Mouse (Mus musculus) neural tube, postnatal 0 days (tissue): ENCODE data around the gene Zfp775. TPM values are rescaled to one million over a fixed set of nuclear protein-coding genes. Genes with fewer than 3 reads are reported as not detected.

ENCODE experiments used
- polyA plus RNA-seq: library from polyadenylated mRNA; unstranded; fragments of >200 nt; fragmentation: Nextera tagmentation; extraction: Ambion mirVana; gene quantifications from 2 replicates; pipeline ENCODE4 v1.2.1, GENCODE M21; 2015

Zfp775 gene
- polyA plus RNA-seq: 7.1 and 7.3 TPM in 2 replicates

GRCm38 (mm10) chr6:48601271-48602079 lies at the start of gene Zfp775:
TSS of gene Zfp775 (plus strand) at chr6:48602063.

GRCm38 (mm10) chr6:48554280-48555103 lies 47.4 kb upstream of the Zfp775 start, which contains the start of gene Lrrc61:
TSS of gene Lrrc61 (plus strand) at chr6:48554796.

GRCm38 (mm10) chr6:48572572-48573061 lies 29.2 kb upstream of the Zfp775 start, which contains the start of gene Rarres2:
TSS of gene Rarres2 (minus strand) at chr6:48572789.

GRCm38 (mm10) chr6:48589194-48589750 lies 12.6 kb upstream of the Zfp775 start, which contains the start of gene Gm45021:
TSS of gene Gm45021 (plus strand) at chr6:48589610.

GRCm38 (mm10) chr6:48593158-48594042 lies 8.5 kb upstream of the Zfp775 start, which contains the start of the genes Repin1 and Gm44965:
TSS of gene Repin1 (plus strand) at chr6:48593883.
TSS of gene Gm44965 (plus strand) at chr6:48593941.

GRCm38 (mm10) chr6:48626464-48626863 lies 24.6 kb downstream of the Zfp775 start, which contains the start of gene AI854703:
TSS of gene AI854703 (plus strand) at chr6:48626764.

GRCm38 (mm10) chr6:48646995-48647394 lies 45.1 kb downstream of the Zfp775 start, which contains the start of gene Gimap8:
TSS of gene Gimap8 (plus strand) at chr6:48647234.

Other genes with a start within 250 kb of the Zfp775 start
- gene Krba1, start 206.5 kb upstream of the Zfp775 start, polyA plus RNA-seq: 17.5 and 21.6 TPM in 2 replicates
- gene Zfp467, start 156.2 kb upstream of the Zfp775 start, polyA plus RNA-seq: 45.1 and 46.9 TPM in 2 replicates
- 0.17 and 0.27 TPM in 2 replicates for gene Sspo, start 153.8 kb upstream of the Zfp775 start, polyA plus RNA-seq
- 494 and 535 TPM in 2 replicates for gene Atp6v0e2, start 64.4 kb upstream of the Zfp775 start, polyA plus RNA-seq
- 15.0 and 15.1 TPM in 2 replicates for gene Lrrc61, start 47.3 kb upstream of the Zfp775 start, polyA plus RNA-seq
- gene Rarres2, start 29.3 kb upstream of the Zfp775 start, polyA plus RNA-seq: 21.1 and 23.0 TPM in 2 replicates
- gene Gm45021, start 12.5 kb upstream of the Zfp775 start, polyA plus RNA-seq: not detected in 2 replicates
- gene Repin1, start 8.2 kb upstream of the Zfp775 start, polyA plus RNA-seq: 33.1 and 38.6 TPM in 2 replicates
- gene Gm44965, start 8.1 kb upstream of the Zfp775 start, polyA plus RNA-seq: not detected in 2 replicates
- 38.7 and 38.8 TPM in 2 replicates for gene AI854703, start 24.7 kb downstream of the Zfp775 start, polyA plus RNA-seq
- gene Gimap8, start 45.2 kb downstream of the Zfp775 start, polyA plus RNA-seq: 0.36 and 0.50 TPM in 2 replicates
- gene Gimap9, start 74.1 kb downstream of the Zfp775 start, polyA plus RNA-seq: 1.0 and 1.2 TPM in 2 replicates
- 0.57 and 0.62 TPM in 2 replicates for gene Gimap4, start 82.5 kb downstream of the Zfp775 start, polyA plus RNA-seq
- 5.7 and 6.9 TPM in 2 replicates for gene Gimap6, start 106.2 kb downstream of the Zfp775 start, polyA plus RNA-seq
- gene Gm28053, start 116.5 kb downstream of the Zfp775 start, polyA plus RNA-seq: 0.68 TPM in 1 of 2 replicates, not detected in the other
- not detected in 2 replicates for gene Gimap7, start 116.6 kb downstream of the Zfp775 start, polyA plus RNA-seq
- 5.9 and 8.2 TPM in 2 replicates for gene Gimap1, start 137.0 kb downstream of the Zfp775 start, polyA plus RNA-seq
- 1.7 and 2.2 TPM in 2 replicates for gene Gimap5, start 144.1 kb downstream of the Zfp775 start, polyA plus RNA-seq
- not detected in 2 replicates for gene Gimap3, start 168.8 kb downstream of the Zfp775 start, polyA plus RNA-seq
- gene Tmem176a, start 238.9 kb downstream of the Zfp775 start, polyA plus RNA-seq: 85.7 and 92.0 TPM in 2 replicates
- gene Tmem176b, start 239.4 kb downstream of the Zfp775 start, polyA plus RNA-seq: 178 and 196 TPM in 2 replicates